ENCODE assay signal across 25 mouse cellular contexts in genomic region chr1:40271052-40271451, GRCm38 (mm10). TPM values are rescaled to one million over a fixed set of nuclear protein-coding genes. Genes with fewer than 3 reads are reported as not detected.
DNase-seq lines count a peak whose midpoint lies in the region; ATAC-seq and TF ChIP-seq lines count a peak whose summit lies in the region.
"Had no signal": no experiment of that assay in that cellular context is flagged by ENCODE, and none has a peak within 500 bp of the region (broad histone marks: within the 10 kb centered on the region; RNA-seq: fewer than 3 reads in every experiment).

No protein-coding gene starts in this region.

- no peak for DNase-seq in liver, postnatal 0 days
- DNase-seq in liver, embryonic 11.5 days (ENCODE audit: low spot score) = no peak
- no peak for DNase-seq in kidney, adult 2 months
- DNase-seq in spleen, postnatal 36 days (ENCODE audit: low spot score in 2 of 2) = no peak
- DNase-seq: cerebellum, adult 11-12 months; cerebellum, postnatal 10 days; embryo, embryonic 11 days; gastrocnemius, postnatal 14 days; heart, adult 18-20 months; heart, postnatal 10 days; kidney, adult 18-20 months; kidney, postnatal 10 days; liver, embryonic 13.5 days; lung, embryonic 14.5 days had no signal

- H3K4me2 ChIP-seq in liver, postnatal 0 days (ENCODE audit: low read depth, low read length) = no peak overlapping the region
- no peak overlapping the region for H3K4me2 ChIP-seq in liver, embryonic 11.5 days
- H3K4me2 ChIP-seq in kidney, embryonic 16.5 days (replicated peaks; ENCODE audit: low read depth, low read length) = no peak overlapping the region
- H3K4me2 ChIP-seq: embryonic facial prominence, embryonic 13.5 days; heart, embryonic 12.5 days; hindbrain, embryonic 12.5 days; limb, embryonic 13.5 days; liver, embryonic 13.5 days; lung, embryonic 14.5 days had no signal

- no peak for TF ChIP-seq POLR2A in kidney, adult 2 months (IDR thresholded peaks at IDR 0.05; ENCODE audit: low read depth, low read length)

- no peaks in the 10 kb centered on the region; the same call in 1 of the 2 replicates for H3K36me3 ChIP-seq in liver, postnatal 0 days (replicated peaks; ENCODE audit: insufficient read depth, low read length)
- no peaks in the 10 kb centered on the region for H3K36me3 ChIP-seq in liver, embryonic 11.5 days (ENCODE audit: control insufficient read depth, insufficient read depth, low read length)
- no peaks in the 10 kb centered on the region for H3K36me3 ChIP-seq in kidney, adult 2 months (ENCODE audit: control insufficient read depth, insufficient read depth, low read length)
- H3K36me3 ChIP-seq in kidney, embryonic 16.5 days (ENCODE audit: insufficient read depth, low read length) = no peaks in the 10 kb centered on the region
- H3K36me3 ChIP-seq: embryonic facial prominence, embryonic 13.5 days; heart, embryonic 12.5 days; hindbrain, embryonic 12.5 days; limb, embryonic 13.5 days; liver, embryonic 13.5 days had no signal

- TF ChIP-seq CTCF in liver, postnatal 0 days (IDR thresholded peaks at IDR 0.05; ENCODE audit: low read depth) = no peak
- TF ChIP-seq CTCF in kidney, adult 2 months (conservative IDR thresholded peaks at IDR 0.05; ENCODE audit: insufficient read depth, insufficient read length, low read depth, low read length) = no peak

- WGBS in liver, postnatal 0 days (ENCODE audit: insufficient replicate concordance) = 26% methylated on average over 4 of the region's 4 CpGs
- 50% methylated on average over 4 of the region's 4 CpGs for WGBS in liver, embryonic 11.5 days
- 74% methylated on average over 4 of the region's 4 CpGs for WGBS in kidney, adult 2 months
- 82% methylated on average over 4 of the region's 4 CpGs for WGBS in kidney, embryonic 16.5 days

- no peaks in the 10 kb centered on the region for H3K9me3 ChIP-seq in liver, postnatal 0 days (ENCODE audit: low read length)
- H3K9me3 ChIP-seq in liver, embryonic 11.5 days (ENCODE audit: control insufficient read depth, low read length) = no peaks in the 10 kb centered on the region
- no peaks in the 10 kb centered on the region for H3K9me3 ChIP-seq in kidney, embryonic 16.5 days (ENCODE audit: low read length)
- H3K9me3 ChIP-seq: embryonic facial prominence, embryonic 13.5 days; heart, embryonic 12.5 days; hindbrain, embryonic 12.5 days; limb, embryonic 13.5 days; liver, embryonic 13.5 days had no signal

- H3K9ac ChIP-seq in liver, postnatal 0 days (replicated peaks) = no peak overlapping the region
- H3K9ac ChIP-seq in liver, embryonic 11.5 days (ENCODE audit: low read depth, low read length) = no peak overlapping the region
- no peak overlapping the region for H3K9ac ChIP-seq in kidney, embryonic 16.5 days (replicated peaks; ENCODE audit: low read length)
- H3K9ac ChIP-seq: embryonic facial prominence, embryonic 13.5 days; heart, embryonic 12.5 days; hindbrain, embryonic 12.5 days; limb, embryonic 13.5 days; liver, embryonic 13.5 days; lung, embryonic 14.5 days had no signal

- no peak overlapping the region for H3K27ac ChIP-seq in liver, postnatal 0 days (ENCODE audit: low read depth)
- no peak overlapping the region for H3K27ac ChIP-seq in liver, embryonic 11.5 days (ENCODE audit: low read depth, low read length)
- H3K27ac ChIP-seq in kidney, adult 2 months (ENCODE audit: insufficient read depth, low read depth, low read length) = no peak overlapping the region
- H3K27ac ChIP-seq in kidney, embryonic 16.5 days (ENCODE audit: low read length) = no peak overlapping the region
- H3K27ac ChIP-seq: embryonic facial prominence, embryonic 13.5 days; hindbrain, embryonic 12.5 days; limb, embryonic 13.5 days; liver, embryonic 13.5 days had no signal

- no peaks in the 10 kb centered on the region for H3K27me3 ChIP-seq in liver, postnatal 0 days (ENCODE audit: insufficient read depth, low read length)
- peaks cover 2% of the 10 kb centered on the region; the same call in 1 of the 2 replicates for H3K27me3 ChIP-seq in liver, embryonic 11.5 days (replicated peaks; ENCODE audit: control insufficient read depth, insufficient read depth, low read length)
- no peaks in the 10 kb centered on the region for H3K27me3 ChIP-seq in kidney, adult 2 months (replicated peaks; ENCODE audit: control insufficient read depth, insufficient read depth, low read length)
- H3K27me3 ChIP-seq in kidney, embryonic 16.5 days (ENCODE audit: insufficient read depth, low read length) = no peaks in the 10 kb centered on the region
- H3K27me3 ChIP-seq: embryonic facial prominence, embryonic 13.5 days; heart, embryonic 12.5 days; limb, embryonic 13.5 days had no signal

- peak; percentile 38; the same call in 1 of the 2 replicates for TF ChIP-seq EP300 in liver, postnatal 0 days (IDR thresholded peaks at IDR 0.05; ENCODE audit: low read depth)

- H3K4me3 ChIP-seq in liver, postnatal 0 days (ENCODE audit: low read depth, low read length) = no peak overlapping the region
- H3K4me3 ChIP-seq in liver, embryonic 11.5 days (ENCODE audit: low read depth, low read length) = no peak overlapping the region
- H3K4me3 ChIP-seq in kidney, adult 2 months (ENCODE audit: insufficient read depth, low read depth, low read length) = no peak overlapping the region
- no peak overlapping the region for H3K4me3 ChIP-seq in kidney, embryonic 16.5 days (ENCODE audit: low read length)
- H3K4me3 ChIP-seq: embryonic facial prominence, embryonic 13.5 days; heart, embryonic 12.5 days; hindbrain, embryonic 12.5 days; limb, embryonic 13.5 days; liver, embryonic 13.5 days; myocyte had no signal

- no peak for ATAC-seq in liver, postnatal 0 days
- ATAC-seq in liver, embryonic 11.5 days (replicated peaks; ENCODE audit: low FRiP score) = no peak
- ATAC-seq in CD4-positive, CD25-positive, alpha-beta regulatory T cell, adult 4 months = peak; percentile 34
- ATAC-seq in erythroblast, adult 5-6 weeks (replicated peaks; ENCODE audit: low FRiP score, poor library complexity, severe bottlenecking) = peak; percentile 10; the same call in 1 of the 2 replicates
- peak; percentile 24; the same call in 1 of the 2 replicates for ATAC-seq in megakaryocyte, adult 5-6 weeks (ENCODE audit: poor library complexity, severe bottlenecking)
- no peak for ATAC-seq in kidney, embryonic 16.5 days (ENCODE audit: low FRiP score, low TSS enrichment)
- ATAC-seq: forebrain, embryonic 16.5 days; midbrain, embryonic 16.5 days had no signal

- peaks cover 39% of the 10 kb centered on the region for H3K4me1 ChIP-seq in liver, postnatal 0 days (ENCODE audit: insufficient read depth)
- H3K4me1 ChIP-seq in liver, embryonic 11.5 days (replicated peaks; ENCODE audit: control insufficient read depth, insufficient read depth, low read length) = peaks cover 3% of the 10 kb centered on the region; the same call in 1 of the 2 replicates
- H3K4me1 ChIP-seq in kidney, adult 2 months (ENCODE audit: control insufficient read depth, insufficient read depth, low read length) = peaks cover 5% of the 10 kb centered on the region; the same call in 1 of the 2 replicates
- H3K4me1 ChIP-seq in kidney, embryonic 16.5 days (ENCODE audit: insufficient read depth, low read length) = peaks cover 11% of the 10 kb centered on the region

RNA-seq across cellular contexts. Expression of gene Il1r1, which starts 46.2 kb away (rescaled TPM):
- polyA plus RNA-seq in liver, postnatal 0 days (2015; fragmentation: Nextera tagmentation; extraction: Ambion mirVana) = 12.7 and 15.1 TPM in 2 replicates
- polyA plus RNA-seq in liver, embryonic 11.5 days (2014; fragmentation: Nextera tagmentation; extraction: Ambion mirVana) = 22.0 and 23.8 TPM in 2 replicates
- polyA plus RNA-seq in CD4-positive, CD25-positive, alpha-beta regulatory T cell, adult 4 months (2017; shearing (Covaris generic)) = not detected
- 22.1 and 35.3 TPM in 2 replicates for total RNA-seq in erythroblast, adult 5-6 weeks (2015; ENCODE audit: low replicate concordance)
- total RNA-seq in erythroblast, adult 5-6 weeks (2017; ENCODE audit: low replicate concordance) = 34.5 and 39.0 TPM in 2 replicates
- total RNA-seq in megakaryocyte, adult 5-6 weeks (2015) = 0.67 and 0.68 TPM in 2 replicates
- 0.29 and 1.5 TPM in 2 replicates for total RNA-seq in megakaryocyte, adult 5-6 weeks (2017)
- polyA plus RNA-seq in kidney, adult 2 months (2012; rRNA removed) = 3.3 and 3.4 TPM in 2 replicates
- polyA plus RNA-seq in kidney, embryonic 16.5 days (2015; fragmentation: Nextera tagmentation; extraction: Ambion mirVana) = 5.1 and 5.3 TPM in 2 replicates

RNA-seq across cellular contexts. Expression of gene Il1rl2, which starts 53.4 kb away (rescaled TPM):
- polyA plus RNA-seq in liver, postnatal 0 days (2015; fragmentation: Nextera tagmentation; extraction: Ambion mirVana) = 0.90 and 1.1 TPM in 2 replicates
- polyA plus RNA-seq in liver, embryonic 11.5 days (2014; fragmentation: Nextera tagmentation; extraction: Ambion mirVana) = 1.7 TPM in 2 replicates
- polyA plus RNA-seq in CD4-positive, CD25-positive, alpha-beta regulatory T cell, adult 4 months (2017; shearing (Covaris generic)) = 1 to 10 TPM; 1.4 to 2.0 TPM
- 0.19 and 3.6 TPM in 2 replicates for total RNA-seq in erythroblast, adult 5-6 weeks (2015; ENCODE audit: low replicate concordance)
- 4.2 and 5.2 TPM in 2 replicates for total RNA-seq in erythroblast, adult 5-6 weeks (2017; ENCODE audit: low replicate concordance)
- 4.0 and 6.2 TPM in 2 replicates for total RNA-seq in megakaryocyte, adult 5-6 weeks (2015)
- total RNA-seq in megakaryocyte, adult 5-6 weeks (2017) = 4.2 and 5.3 TPM in 2 replicates
- polyA plus RNA-seq in kidney, adult 2 months (2012; rRNA removed) = 1.3 and 1.4 TPM in 2 replicates
- polyA plus RNA-seq in kidney, embryonic 16.5 days (2015; fragmentation: Nextera tagmentation; extraction: Ambion mirVana) = 10.4 and 10.5 TPM in 2 replicates
- polyA plus RNA-seq: myocyte had no signal

Comparison
In these comparisons a context has a peak if more than half of its experiments do, and no peak if none do; other contexts are left out.
1. ATAC-seq: peak in CD4-positive, CD25-positive, alpha-beta regulatory T cell, adult 4 months (single experiment), erythroblast, adult 5-6 weeks (single experiment) and megakaryocyte, adult 5-6 weeks (single experiment); none in liver, postnatal 0 days (single experiment), liver, embryonic 11.5 days (single experiment) and kidney, embryonic 16.5 days (single experiment).